Mouse (Mus musculus): ENCODE measurements around the gene Btbd35f2.
"Not testable (repeated sequence)": the region's sequence is repeated elsewhere in the genome, so short reads cannot be mapped to it uniquely, and the experiment has no call there.

The Btbd35f2 gene

GRCm38 (mm10) chrX:32278094-32278493 lies at the start of gene Btbd35f2:
TSS of gene Btbd35f2 (plus strand) at chrX:32278394.
- not testable (repeated sequence) for DNase-seq (ENCODE audit: low read depth)
